Mouse (Mus musculus) midbrain, embryonic 10.5 days (tissue): ENCODE measurements around the gene Gm17267. TPM values are rescaled to one million over a fixed set of nuclear protein-coding genes. Genes with fewer than 3 reads are reported as not detected.
"Not testable (repeated sequence)": the region's sequence is repeated elsewhere in the genome, so short reads cannot be mapped to it uniquely, and the experiment has no call there.

ENCODE experiments used
- DNase-seq: peaks from one replicate; pipeline ENCODE4 v3.0.0-alpha.2; 2017; ENCODE audit warnings: low spot score
- H3K27ac ChIP-seq: fragments of 300-500 bp; sonication (generic); replicated peaks from 2 replicates; pipeline ENCODE4 v1.5.1; 2016; ENCODE audit warnings: mild to moderate bottlenecking
- H3K27me3 ChIP-seq: fragments of 300-500 bp; sonication (generic); 2 replicates; pipeline ENCODE4 v1.6.1; 2016; ENCODE audit warnings: low read depth, mild to moderate bottlenecking; ENCODE audit not compliant: poor library complexity, severe bottlenecking
- H3K36me3 ChIP-seq: fragments of 300-500 bp; sonication (generic); 2 replicates; pipeline ENCODE4 v1.6.1; 2016; ENCODE audit warnings: mild to moderate bottlenecking, moderate library complexity
- H3K4me1 ChIP-seq: fragments of 300-500 bp; sonication (generic); 2 replicates; pipeline ENCODE4 v1.6.1; 2016
- H3K4me3 ChIP-seq: fragments of 300-500 bp; sonication (generic); 2 replicates; pipeline ENCODE4 v1.5.1; 2016; ENCODE audit warnings: mild to moderate bottlenecking, moderate library complexity
- H3K9me3 ChIP-seq: fragments of 300-500 bp; sonication (generic); replicated peaks from 2 replicates; pipeline ENCODE4 v1.6.1; 2016; ENCODE audit warnings: mild to moderate bottlenecking
- WGBS: fragments of 180-500 bp; shearing (Covaris S2); methylation state at CpG from one replicate; pipeline ENCODE4 v1.1.7; 2016; 5-methylcytosine and 5-hydroxymethylcytosine counted together
- polyA plus RNA-seq: library from polyadenylated mRNA; unstranded; fragments of >200 nt; fragmentation: Nextera tagmentation; extraction: Ambion mirVana; gene quantifications from 2 replicates; pipeline ENCODE4 v1.2.1, GENCODE M21; 2016

Gm17267 gene
- polyA plus RNA-seq = not detected in 2 replicates

DNA sequence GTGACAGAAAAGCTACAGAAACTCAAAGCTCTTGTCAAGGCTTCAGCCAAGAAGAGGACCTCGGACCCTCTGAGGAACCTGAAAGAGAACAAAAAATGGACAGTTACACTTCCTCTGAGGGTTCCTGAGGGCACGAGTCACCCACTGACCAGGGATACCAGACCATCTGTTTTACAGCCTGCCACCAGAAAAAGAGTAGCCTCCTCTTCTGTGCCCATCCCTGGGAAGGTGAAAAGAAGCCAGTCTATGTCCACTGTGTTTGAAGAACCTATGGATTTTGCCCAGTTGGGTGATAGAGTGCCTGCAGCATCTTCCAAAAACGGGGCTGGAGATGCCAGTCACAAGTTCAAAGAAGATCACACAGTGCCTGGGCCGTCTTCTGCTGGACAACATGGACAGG is at the start of gene Gm17267:
Gene Gm17267, plus strand, starts transcription at position 301 of the 400 bp plus-strand sequence.
- WGBS = no CpG with 5 or more reads among the region's 4 CpGs
- H3K36me3 ChIP-seq, H3K4me1 ChIP-seq, H3K27me3 ChIP-seq, H3K9me3 ChIP-seq, H3K27ac ChIP-seq, H3K4me3 ChIP-seq, DNase-seq: not testable (repeated sequence)
